Mouse (Mus musculus) heart, embryonic 14.5 days (tissue): ENCODE measurements around the gene Pde8b. TPM values are rescaled to one million over a fixed set of nuclear protein-coding genes. Genes with fewer than 3 reads are reported as not detected.

Source experiments
- ATAC-seq: fragments of 200-750 bp; cut with Nextera tagmentation; 2 replicates; pipeline ENCODE4 v1.8.0; 2017; ENCODE audit warnings: low read depth, moderate TSS enrichment; ENCODE audit not compliant: insufficient number of reproducible peaks, insufficient read depth, low FRiP score
- H3K27ac ChIP-seq, 2 experiments: fragments of 200-500 bp in 1 of 2; fragments of 300-500 bp in 1 of 2; sonication (generic) in 1 of 2; replicated peaks in 1 of 2; 2 replicates each; pipeline ENCODE4 v1.5.1; 2012 to 2014; ENCODE audit warnings: low read depth in 2 of 2, low read length in 2 of 2, control low read depth in 1 of 2, mild to moderate bottlenecking in 1 of 2, mixed read lengths in 1 of 2; ENCODE audit not compliant: control insufficient read depth in 1 of 2, insufficient read depth in 1 of 2
- H3K27me3 ChIP-seq: fragments of 300-500 bp; sonication (generic); 2 replicates; pipeline ENCODE4 v1.6.1; 2014; ENCODE audit warnings: mild to moderate bottlenecking, low read length, control low read depth; ENCODE audit not compliant: control insufficient read depth, insufficient read depth
- H3K36me3 ChIP-seq: fragments of 300-500 bp; sonication (generic); 2 replicates; pipeline ENCODE4 v1.6.1; 2014; ENCODE audit warnings: mild to moderate bottlenecking, control low read depth, low read length, mixed read lengths; ENCODE audit not compliant: control insufficient read depth, insufficient read depth
- H3K4me1 ChIP-seq, 2 experiments: fragments of 200-500 bp in 1 of 2; fragments of 300-500 bp in 1 of 2; sonication (generic) in 1 of 2; 2 replicates each; pipeline ENCODE4 v1.6.1; 2012 to 2014; ENCODE audit warnings: low read length in 2 of 2, control low read depth in 1 of 2, mixed read lengths in 1 of 2; ENCODE audit not compliant: control insufficient read depth in 2 of 2, insufficient read depth in 2 of 2
- H3K4me2 ChIP-seq: fragments of 300-500 bp; sonication (generic); 2 replicates; pipeline ENCODE4 v1.6.1; 2014; ENCODE audit warnings: mild to moderate bottlenecking, low read length
- H3K4me3 ChIP-seq, 2 experiments: fragments of 200-500 bp in 1 of 2; fragments of 300-500 bp in 1 of 2; sonication (generic) in 1 of 2; 2 replicates each; pipeline ENCODE4 v1.5.1; 2012 to 2014; ENCODE audit warnings: low read length in 2 of 2, mild to moderate bottlenecking in 2 of 2, control low read depth in 1 of 2, low read depth in 1 of 2, moderate library complexity in 1 of 2; ENCODE audit not compliant: control insufficient read depth in 1 of 2, insufficient read depth in 1 of 2
- H3K9ac ChIP-seq: fragments of 300-500 bp; sonication (generic); 2 replicates; pipeline ENCODE4 v1.6.1; 2014; ENCODE audit warnings: mild to moderate bottlenecking, low read length
- H3K9me3 ChIP-seq: fragments of 300-500 bp; sonication (generic); 2 replicates; pipeline ENCODE4 v1.6.1; 2016; ENCODE audit warnings: low read length, control low read depth; ENCODE audit not compliant: control insufficient read depth
- WGBS: fragments of 180-500 bp; shearing (Covaris S2); extraction: QIAGEN DNeasy Blood & Tissue Kit; methylation state at CpG from one replicate; pipeline ENCODE4 v1.1.7; 2014; 5-methylcytosine and 5-hydroxymethylcytosine counted together
- polyA plus RNA-seq: library from polyadenylated mRNA; unstranded; fragments of >200 nt; fragmentation: Nextera tagmentation; extraction: Ambion mirVana; gene quantifications from 2 replicates; pipeline ENCODE4 v1.2.1, GENCODE M21; 2014

Pde8b gene
- polyA plus RNA-seq, 1 experiment from 2014 or later: 0.99 TPM

GRCm38 (mm10) chr13:95087358-95087787 is 162.8 kb downstream of the Pde8b start:
- Histone ChIP-seq H3K9me3 (no peaks in the 10 kb centered on the region), H3K27ac (0 out of 4 replicates have a peak overlapping the region, but pooled peaks of 1 of the 2 experiments have one; percentile 9), H3K9ac (no peak overlapping the region), H3K4me2 (no peak overlapping the region), H3K4me3 (no peak overlapping the region), H3K27me3 (no peaks in the 10 kb centered on the region), H3K36me3 (no peaks in the 10 kb centered on the region), H3K4me1 (peaks cover 7 to 9% of the 10 kb centered on the region in 2 experiments)
- 50% methylated on average over 8 of the region's 8 CpGs for WGBS
- no peak for ATAC-seq

DNA sequence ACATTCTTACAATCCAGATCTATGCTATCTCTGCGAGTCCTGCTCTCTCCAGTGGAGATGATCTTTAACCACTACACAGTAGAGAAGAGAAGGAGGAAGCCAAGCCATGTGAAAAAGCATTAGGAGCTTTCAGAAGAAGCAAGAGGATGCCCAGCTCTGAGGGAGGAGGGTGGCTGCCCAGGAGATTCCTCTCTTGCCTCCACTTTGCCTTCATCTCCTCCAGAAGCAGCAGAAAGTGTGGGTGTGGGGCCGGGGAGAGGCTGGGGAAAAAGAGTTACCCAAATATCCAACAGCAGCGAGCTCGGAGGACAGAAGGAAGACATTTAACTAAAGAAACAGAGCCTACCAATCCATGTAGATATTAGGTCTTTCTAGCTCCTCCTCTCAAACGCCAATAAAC is 164.1 kb downstream of the Pde8b start:
- no peaks in the 10 kb centered on the region for H3K9me3 ChIP-seq
- 82% methylated on average over 5 of the region's 5 CpGs for WGBS
- H3K9ac ChIP-seq: no peak overlapping the region
- ATAC-seq: no peak
- peaks cover 9 to 10% of the 10 kb centered on the region in 2 experiments for H3K4me1 ChIP-seq
- H3K4me3 ChIP-seq: no peak overlapping the region
- H3K27me3 ChIP-seq: no peaks in the 10 kb centered on the region
- no peak overlapping the region for H3K27ac ChIP-seq
- no peaks in the 10 kb centered on the region for H3K36me3 ChIP-seq
- no peak overlapping the region for H3K4me2 ChIP-seq

GRCm38 (mm10) chr13:95082611-95083010 is 167.5 kb downstream of the Pde8b start:
- H3K9me3 ChIP-seq: no peaks in the 10 kb centered on the region
- no peak overlapping the region for H3K4me3 ChIP-seq
- H3K4me2 ChIP-seq: no peak overlapping the region
- no peak for ATAC-seq
- no peak overlapping the region for H3K9ac ChIP-seq
- 88% methylated on average over 3 of the region's 3 CpGs for WGBS
- H3K4me1 ChIP-seq: peaks cover 10 to 14% of the 10 kb centered on the region in 2 experiments
- H3K27ac ChIP-seq: no peak overlapping the region
- H3K36me3 ChIP-seq: no peaks in the 10 kb centered on the region
- no peaks in the 10 kb centered on the region for H3K27me3 ChIP-seq

DNA sequence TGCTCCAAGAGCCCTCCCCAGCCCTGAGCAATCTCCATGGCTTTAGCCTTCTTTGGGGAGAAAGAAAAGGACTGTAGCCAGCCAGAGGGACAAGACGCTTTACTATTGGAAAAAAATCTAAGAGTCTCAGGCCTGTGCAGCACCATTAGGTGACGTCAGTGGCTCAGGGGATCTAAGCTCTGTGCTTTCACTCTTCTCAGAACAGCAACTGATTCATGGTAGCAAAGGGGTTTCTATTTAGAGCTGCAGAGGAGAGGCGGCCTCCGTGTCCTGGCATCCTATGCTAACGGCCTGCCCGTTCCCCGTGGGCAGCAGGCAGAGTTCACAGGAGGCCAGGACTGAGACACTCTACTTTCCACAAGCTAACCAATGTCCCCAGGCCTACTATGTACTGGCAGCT is 169.1 kb downstream of the Pde8b start:
- H3K27me3 ChIP-seq: no peaks in the 10 kb centered on the region
- H3K27ac ChIP-seq: peak overlapping the region in 1 of 2 experiments; percentile 6; a peak in 1 of 4 replicates
- H3K4me1 ChIP-seq: peaks cover 5% of the 10 kb centered on the region in 2 experiments
- no peak overlapping the region for H3K9ac ChIP-seq
- H3K4me3 ChIP-seq: no peak overlapping the region
- no peak overlapping the region for H3K4me2 ChIP-seq
- no peaks in the 10 kb centered on the region for H3K36me3 ChIP-seq
- ATAC-seq: no peak
- WGBS: 36% methylated on average over 7 of the region's 7 CpGs
- H3K9me3 ChIP-seq: no peaks in the 10 kb centered on the region

DNA sequence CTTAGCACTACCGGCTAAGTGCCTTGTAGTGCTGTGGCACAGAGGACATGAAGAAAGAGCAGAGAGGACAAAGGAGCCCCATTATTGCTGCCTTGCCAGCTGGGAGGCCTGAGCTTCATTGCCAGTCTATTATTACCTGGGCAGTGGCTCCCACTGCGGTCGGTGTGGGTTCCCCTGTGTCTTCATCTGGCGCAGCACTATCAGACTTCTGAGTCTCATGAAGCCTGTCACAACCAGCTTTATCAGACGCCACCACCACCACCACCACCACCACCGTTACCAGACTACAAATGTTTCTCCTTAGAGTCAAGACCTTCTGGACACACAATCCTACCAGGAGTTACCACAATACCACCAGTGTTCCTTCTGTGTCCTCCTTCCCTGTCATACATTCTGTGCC is 171.6 kb downstream of the Pde8b start:
- no peak overlapping the region for H3K27ac ChIP-seq
- H3K27me3 ChIP-seq: no peaks in the 10 kb centered on the region
- H3K9ac ChIP-seq: no peak overlapping the region
- H3K9me3 ChIP-seq: no peaks in the 10 kb centered on the region
- H3K4me2 ChIP-seq: no peak overlapping the region
- no peaks in the 10 kb centered on the region for H3K36me3 ChIP-seq
- no peak overlapping the region for H3K4me3 ChIP-seq
- peaks cover 5% of the 10 kb centered on the region in 2 experiments for H3K4me1 ChIP-seq
- no peak for ATAC-seq
- 51% methylated on average over 6 of the region's 6 CpGs for WGBS

- H3K4me2 ChIP-seq: no peak overlapping the region
- H3K9ac ChIP-seq: no peak overlapping the region
- no peaks in the 10 kb centered on the region for H3K27me3 ChIP-seq
- no peak for ATAC-seq
- no peak overlapping the region for H3K4me3 ChIP-seq
- WGBS: 74% methylated on average over 3 of the region's 3 CpGs
- H3K9me3 ChIP-seq: no peaks in the 10 kb centered on the region
- no peaks in the 10 kb centered on the region for H3K36me3 ChIP-seq
- H3K4me1 ChIP-seq: peaks cover 5% of the 10 kb centered on the region in 2 experiments
- H3K27ac ChIP-seq: no peak overlapping the region
These were observed 172.4 kb downstream of the Pde8b start for GRCm38 (mm10) chr13:95077688-95078087.

GRCm38 (mm10) chr13:95076142-95076541 is 174.0 kb downstream of the Pde8b start:
- Histone ChIP-seq H3K9ac (no peak overlapping the region), H3K4me2 (no peak overlapping the region), H3K27me3 (no peaks in the 10 kb centered on the region), H3K27ac (no peak overlapping the region), H3K9me3 (no peaks in the 10 kb centered on the region), H3K4me3 (no peak overlapping the region), H3K36me3 (no peaks in the 10 kb centered on the region), H3K4me1 (peaks cover 3 to 5% of the 10 kb centered on the region in 2 experiments)
- 64% methylated on average over 2 of the region's 2 CpGs for WGBS
- ATAC-seq: no peak

DNA sequence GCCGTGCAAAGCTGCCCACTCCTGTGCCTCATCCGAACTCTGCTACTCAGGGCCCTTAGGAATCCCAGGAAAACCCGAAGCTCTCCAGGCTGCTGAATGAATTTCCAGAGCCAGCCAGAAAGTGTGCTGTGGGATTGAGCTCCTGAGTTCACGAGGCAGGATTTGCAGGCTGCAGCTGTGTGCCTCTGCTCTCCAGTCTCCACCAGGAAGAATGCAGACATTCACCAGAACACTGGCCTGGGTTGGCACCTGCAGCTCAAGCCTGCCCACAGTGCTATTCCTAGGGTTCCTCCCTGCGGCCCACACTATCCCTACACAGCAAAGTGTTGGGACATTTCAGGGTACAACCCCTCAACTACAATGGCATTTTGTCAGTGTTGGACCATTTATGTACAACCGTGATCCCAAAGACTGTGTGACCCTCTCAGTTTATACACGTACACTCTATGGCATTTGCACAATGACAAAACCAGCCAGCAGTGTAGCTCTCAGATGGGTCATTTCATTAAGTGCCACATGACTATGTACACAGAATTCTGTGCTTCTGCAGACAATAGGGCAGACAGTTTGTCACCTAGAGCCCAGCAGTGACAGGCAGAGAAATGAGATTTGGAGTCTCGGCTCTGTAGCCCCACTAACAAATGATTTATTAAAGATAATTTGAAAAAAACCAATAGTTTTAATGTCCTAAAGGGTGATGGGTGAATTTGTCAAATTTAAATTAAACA is 176.5 kb downstream of the Pde8b start:
- Histone ChIP-seq H3K9ac (no peak overlapping the region), H3K9me3 (no peaks in the 10 kb centered on the region), H3K4me1 (no peaks in the 10 kb centered on the region), H3K4me3 (no peak overlapping the region), H3K27ac (no peak overlapping the region), H3K4me2 (no peak overlapping the region), H3K27me3 (no peaks in the 10 kb centered on the region), H3K36me3 (no peaks in the 10 kb centered on the region)
- WGBS: 76% methylated on average over 8 of the region's 8 CpGs
- no peak for ATAC-seq
